Mouse (Mus musculus) heart, postnatal 36 days (tissue): ENCODE data around the gene Plagl2. TPM values are rescaled to one million over a fixed set of nuclear protein-coding genes. Genes with fewer than 3 reads are reported as not detected.
A peak's percentile ranks its signal among the peaks of the same experiment; 100 is the strongest.
"Not testable (repeated sequence)": the region's sequence is repeated elsewhere in the genome, so short reads cannot be mapped to it uniquely, and the experiment has no call there.

Experiments
- DNase-seq, 2 experiments: peaks; one replicate each; pipeline ENCODE4 v3.0.0; 2021 to 2022
- intact Hi-C: fragments of 180-260 bp; cut with DNase I; formaldehyde crosslinking; loops from one replicate; pipeline ENCODE4 v1.15.1; 2025
- total RNA-seq, 2 experiments: library from RNA; stranded (reverse); gene quantifications; 2 replicates each; pipeline ENCODE4 v1.2.3; 2021

Plagl2 gene
- total RNA-seq, result 1 to 10 TPM; 4.0 to 4.2 TPM

DNA sequence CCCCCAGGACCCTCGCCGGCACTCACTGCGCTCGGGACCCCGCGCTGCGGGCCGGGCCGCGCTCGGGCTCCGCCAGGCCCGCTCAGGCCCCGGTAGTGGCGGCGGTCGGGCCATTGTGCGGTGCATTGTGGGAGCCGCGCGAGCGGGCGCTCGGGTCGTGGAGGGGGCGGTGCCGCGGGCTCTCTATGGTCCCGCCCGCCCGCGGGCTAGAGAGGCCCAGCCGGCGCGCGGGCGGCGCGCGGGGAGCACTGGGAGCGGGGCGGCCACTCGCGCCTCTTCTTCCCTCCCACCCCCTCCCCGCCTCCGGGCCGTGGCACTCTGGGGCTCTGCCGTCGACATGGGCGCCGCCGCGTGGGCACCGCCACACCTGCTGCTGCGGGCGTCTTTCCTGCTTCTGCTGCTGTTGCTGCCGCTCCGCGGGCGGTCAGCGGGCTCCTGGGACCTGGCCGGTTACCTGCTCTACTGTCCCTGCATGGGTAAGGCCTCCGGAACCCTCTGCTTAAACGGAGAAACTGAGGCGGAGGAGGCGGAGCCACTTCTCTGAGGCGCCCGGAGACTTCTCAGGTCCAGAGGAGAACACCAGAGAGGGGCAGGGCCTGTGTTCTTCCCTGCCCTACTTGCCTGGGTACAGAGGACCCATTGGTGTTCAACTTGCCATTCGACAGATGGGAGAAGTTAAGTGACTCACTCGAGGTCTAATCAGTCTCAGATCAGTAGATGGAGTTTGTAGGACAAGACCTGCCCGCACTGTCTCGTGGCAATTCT is at the start of gene Plagl2, which contains the start of gene Pofut1:
Gene Plagl2 (minus strand): TSS at position 177 of the 765 bp plus-strand sequence.
Gene Pofut1 (plus strand): TSS at position 284 of the 765 bp plus-strand sequence.
- peak; percentile 90 for DNase-seq
- intact Hi-C loops, result loop anchor here (2.0 to 5.0 kb wide), 4 partner anchors 81 to 206 kb away; partner anchors contain the start of gene Tm9sf4

DNA sequence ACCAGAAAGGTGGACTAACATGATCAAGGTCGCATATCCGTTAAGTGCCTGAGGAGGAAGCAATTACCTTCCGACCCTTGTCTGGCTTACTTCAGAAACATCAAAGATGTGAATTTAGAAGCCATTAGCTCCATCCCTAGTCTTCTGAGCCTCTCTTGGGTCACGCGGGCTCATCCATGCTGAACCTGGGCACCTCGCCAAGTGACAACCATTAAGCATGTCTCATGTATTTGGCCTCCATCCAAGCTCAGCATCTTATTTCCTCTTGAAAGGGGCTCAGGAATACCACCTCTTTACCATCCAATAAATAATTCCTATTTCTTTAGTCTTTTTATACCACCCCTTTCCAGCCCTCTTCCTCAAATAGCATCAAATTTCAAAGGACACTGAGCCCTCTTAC is 46.6 kb upstream of the Plagl2 start:
- DNase-seq, result no peak

DNA sequence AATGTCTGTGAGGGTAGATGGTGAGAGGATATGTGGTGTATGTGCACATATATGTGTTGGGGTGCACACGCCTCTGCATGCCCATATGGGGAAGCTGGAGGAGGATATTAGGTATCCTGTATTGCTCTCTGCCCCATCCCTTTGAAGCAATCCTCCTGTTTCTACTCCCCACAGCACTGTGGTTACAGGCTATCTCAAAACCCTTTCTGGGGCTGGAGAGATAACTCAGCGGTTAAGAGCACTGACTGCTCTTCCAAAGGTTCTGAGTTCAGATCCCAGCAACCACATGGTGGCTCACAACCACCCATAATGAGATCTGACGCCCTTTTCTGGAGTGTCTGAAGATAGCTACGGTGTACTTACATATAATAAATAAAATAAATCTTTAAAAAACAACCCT is 45.3 kb upstream of the Plagl2 start:
- intact Hi-C loops, result no loop called here
- DNase-seq, result no peak

More for the DNA sequence above, 46.6 kb upstream of the Plagl2 start:
- intact Hi-C loops, result no loop called here

DNA sequence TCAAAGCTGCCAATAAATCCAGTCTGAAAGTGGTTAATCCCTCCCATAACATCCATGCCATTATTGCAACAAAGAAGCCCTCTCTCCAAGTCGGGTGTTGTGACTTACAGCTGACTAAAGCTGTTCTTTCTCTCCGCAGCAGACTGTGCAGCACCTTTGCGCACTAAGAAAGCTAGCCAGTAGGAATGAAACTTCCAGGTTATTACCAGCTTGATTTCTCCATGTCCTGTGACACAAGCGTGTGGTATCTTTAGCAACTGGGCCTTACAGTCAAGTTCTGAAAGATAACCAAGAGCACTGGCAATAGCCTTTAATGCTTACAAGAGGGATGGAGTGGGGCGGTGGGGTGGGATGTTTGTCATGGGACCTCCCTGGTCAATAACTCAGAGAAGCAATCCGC is 42.7 kb upstream of the Plagl2 start:
- intact Hi-C loops, result no loop called here
- no peak for DNase-seq

DNA sequence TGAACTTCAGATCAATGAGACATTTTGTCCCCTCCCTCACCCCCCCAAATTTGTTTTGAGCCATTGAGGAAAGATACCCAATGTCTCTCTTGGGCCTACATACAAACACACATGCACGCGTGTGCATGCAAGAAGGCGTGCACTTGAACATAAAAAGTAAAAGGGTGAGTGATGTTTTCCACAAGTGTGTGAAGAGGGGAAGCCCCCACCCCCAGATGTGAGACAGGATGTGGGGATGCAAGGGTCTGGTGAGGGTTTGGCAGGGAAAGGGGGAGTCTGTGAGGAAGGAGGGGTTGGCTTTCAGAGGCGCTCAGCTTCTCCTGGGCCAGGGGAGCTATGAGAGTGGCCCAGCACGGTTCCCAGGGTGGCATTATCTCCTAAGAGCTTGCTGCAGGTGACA is 37.1 kb upstream of the Plagl2 start:
- intact Hi-C loops, result no loop called here

DNA sequence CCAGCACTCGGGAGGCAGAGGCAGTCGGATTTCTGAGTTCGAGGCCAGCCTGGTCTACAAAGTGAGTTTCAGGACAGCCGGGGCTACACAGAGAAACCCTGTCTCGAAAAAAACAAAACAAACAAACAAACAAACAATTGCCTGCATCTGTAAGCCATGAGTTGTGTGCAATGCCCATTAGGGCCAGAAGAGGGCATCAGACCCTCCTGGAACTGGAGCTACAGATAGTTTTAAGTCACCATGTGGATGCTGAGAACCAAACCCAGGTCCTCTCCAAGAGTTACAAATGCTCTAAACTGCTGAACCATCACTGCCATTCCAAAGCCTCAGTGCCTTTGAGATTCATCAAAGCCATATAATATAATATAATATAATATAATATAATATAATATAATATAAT is 35.6 kb upstream of the Plagl2 start:
- DNase-seq, intact Hi-C loops: not testable (repeated sequence)

More for the DNA sequence above, 37.1 kb upstream of the Plagl2 start:
- DNase-seq, result no peak

DNA sequence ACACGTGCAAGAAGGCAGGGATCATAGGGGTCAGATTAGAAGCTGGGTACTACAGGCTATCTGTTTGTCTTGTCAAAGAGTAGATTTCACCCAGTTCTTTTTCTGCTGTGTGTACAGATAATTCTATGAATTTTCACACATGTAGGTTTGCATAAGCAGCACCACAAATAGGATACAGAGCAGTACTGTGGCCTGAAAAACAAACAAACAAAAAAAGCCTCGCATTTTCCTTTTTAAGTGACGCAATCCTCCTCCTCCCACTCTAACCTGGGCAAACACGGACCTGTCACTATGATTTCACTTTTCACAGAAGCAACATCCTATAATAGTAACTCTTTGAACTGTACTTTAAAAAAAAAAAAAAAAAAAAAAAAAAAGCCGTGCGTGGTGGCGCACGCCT is 35.2 kb upstream of the Plagl2 start:
- DNase-seq, result no peak
- intact Hi-C loops, result no loop called here

DNA sequence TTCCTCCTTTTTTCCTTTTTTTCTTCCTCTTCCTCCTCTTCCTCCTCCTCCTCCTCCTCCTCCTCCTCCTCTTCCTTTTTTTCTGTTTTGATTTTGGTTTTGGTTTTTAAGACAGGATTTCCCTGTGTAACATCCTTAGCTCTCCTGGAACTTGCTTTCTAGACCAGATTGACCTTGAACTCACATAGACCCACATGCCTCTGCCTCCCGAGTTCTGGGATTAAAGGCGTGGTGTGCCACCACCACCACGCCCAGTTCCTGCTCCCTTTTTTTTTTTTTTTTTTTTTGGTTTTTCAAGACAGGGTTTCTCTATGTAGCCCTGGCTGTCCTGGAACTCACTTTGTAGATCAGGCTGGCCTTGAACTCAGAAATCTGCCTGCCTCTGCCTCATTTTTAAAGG is 34.4 kb upstream of the Plagl2 start:
- DNase-seq, intact Hi-C loops: not testable (repeated sequence)

DNA sequence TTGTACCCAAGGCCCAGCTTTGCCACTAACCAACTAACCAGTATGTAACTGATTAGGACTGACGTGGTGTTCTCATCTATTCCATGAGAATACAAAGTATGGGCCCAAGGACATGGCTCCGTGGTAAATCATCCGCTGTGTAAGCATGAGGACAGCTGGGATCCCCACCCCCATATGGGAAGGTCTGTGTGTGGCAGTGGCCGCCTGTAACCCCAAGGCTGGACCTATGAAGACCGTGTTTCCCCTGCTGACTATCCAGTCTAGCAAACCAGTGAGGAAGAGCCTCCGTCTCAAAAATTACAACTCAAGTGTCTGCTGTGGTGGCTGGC is 33.7 kb upstream of the Plagl2 start:
- intact Hi-C loops, result no loop called here
- DNase-seq, result no peak

DNA sequence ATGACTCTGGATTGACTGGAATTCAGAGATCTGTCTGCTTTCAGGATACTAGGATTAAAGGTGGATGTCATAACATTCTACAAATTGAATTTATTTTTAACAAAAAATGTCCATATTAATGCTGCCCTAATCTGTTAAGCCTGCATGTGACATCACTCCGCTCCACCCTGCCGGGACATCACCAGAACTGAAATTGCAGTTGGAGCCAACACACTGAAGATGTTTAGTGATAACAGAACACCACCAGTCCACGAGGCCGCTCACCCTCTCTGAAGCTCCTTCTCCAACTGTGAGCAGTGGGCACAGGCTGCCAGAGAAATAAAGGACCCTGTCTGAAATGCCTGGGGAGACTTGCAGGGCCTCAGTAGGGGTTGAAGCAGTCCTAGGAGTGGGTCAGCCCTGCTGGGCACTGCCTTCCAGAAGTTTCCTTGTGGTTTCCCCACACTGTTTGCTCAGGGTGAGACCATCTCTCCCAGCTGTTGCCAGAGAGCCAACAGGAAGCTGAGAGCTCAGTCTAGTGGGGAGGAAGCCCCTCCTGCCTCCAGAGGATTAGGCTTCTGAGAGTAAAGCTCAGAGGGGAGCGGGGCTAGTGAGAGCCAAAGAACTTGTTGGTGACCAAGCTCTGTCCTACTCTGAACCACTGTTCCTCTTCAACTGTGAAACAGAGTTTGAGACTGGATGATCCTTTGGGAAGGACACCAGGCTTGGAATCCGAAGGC is 33.1 kb upstream of the Plagl2 start:
- DNase-seq, intact Hi-C loops: not testable (repeated sequence)

DNA sequence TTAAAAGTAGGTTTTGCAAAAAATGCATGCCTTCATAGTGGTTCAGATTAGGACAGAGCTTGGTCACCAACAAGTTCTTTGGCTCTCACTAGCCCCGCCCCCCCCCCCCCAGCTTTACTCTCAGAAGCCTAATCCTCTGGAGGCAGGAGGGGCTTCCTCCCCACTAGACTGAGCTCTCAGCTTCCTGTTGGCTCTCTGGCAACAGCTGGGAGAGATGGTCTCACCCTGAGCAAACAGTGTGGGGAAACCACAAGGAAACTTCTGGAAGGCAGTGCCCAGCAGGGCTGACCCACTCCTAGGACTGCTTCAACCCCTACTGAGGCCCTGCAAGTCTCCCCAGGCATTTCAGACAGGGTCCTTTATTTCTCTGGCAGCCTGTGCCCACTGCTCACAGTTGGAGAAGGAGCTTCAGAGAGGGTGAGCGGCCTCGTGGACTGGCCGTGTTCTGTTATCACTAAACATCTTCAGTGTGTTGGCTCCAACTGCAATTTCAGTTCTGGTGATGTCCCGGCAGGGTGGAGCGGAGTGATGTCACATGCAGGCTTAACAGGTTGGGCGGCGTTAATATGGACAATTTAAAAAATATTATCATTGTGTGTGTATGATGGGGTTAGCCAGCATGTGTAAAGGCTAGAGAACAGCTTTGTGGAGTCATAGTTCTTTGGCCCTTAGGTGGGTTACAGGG is 29.1 kb upstream of the Plagl2 start:
- intact Hi-C loops, DNase-seq: not testable (repeated sequence)

DNA sequence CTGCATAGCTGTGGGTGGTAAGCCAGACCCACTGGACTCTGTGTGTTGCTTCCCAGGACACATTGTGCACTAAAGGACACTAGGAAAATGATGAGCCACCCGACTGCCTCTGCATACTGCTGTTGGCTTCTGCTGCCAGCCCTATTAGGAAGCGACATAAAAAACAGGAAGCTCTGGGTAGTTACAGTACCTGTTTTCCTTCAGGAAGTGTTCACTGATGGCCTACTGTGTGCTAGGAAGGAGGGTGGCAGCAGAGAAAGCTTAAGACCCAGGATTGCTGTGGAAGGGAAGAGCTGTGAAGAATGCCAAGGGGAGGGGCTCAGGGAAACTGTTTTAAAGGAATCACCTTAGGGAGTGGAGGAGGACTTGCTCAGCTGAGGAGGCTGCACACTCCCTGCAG is 26.1 kb upstream of the Plagl2 start:
- DNase-seq, result no peak
- intact Hi-C loops, result no loop called here

DNA sequence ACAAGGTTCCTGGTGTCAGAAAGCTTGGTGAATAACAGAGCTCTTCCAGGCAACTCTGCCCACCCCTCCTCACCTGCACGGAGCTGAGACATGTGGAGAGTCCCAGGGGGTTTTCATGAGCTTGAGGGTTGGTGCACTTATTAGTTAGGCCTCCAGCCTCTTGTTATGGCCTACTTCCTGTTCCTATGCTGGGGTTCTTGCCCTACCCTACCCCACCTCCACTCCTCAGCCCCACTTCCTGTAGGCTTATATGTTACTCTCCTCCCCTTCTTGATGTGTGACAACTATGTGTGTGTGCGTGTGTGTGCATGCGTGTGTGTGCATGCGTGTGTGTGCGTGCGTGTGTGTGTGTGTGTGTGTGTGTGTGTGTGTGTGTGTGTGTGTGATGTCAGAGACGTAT is 21.8 kb upstream of the Plagl2 start:
- intact Hi-C loops, result no loop called here
- no peak for DNase-seq

DNA sequence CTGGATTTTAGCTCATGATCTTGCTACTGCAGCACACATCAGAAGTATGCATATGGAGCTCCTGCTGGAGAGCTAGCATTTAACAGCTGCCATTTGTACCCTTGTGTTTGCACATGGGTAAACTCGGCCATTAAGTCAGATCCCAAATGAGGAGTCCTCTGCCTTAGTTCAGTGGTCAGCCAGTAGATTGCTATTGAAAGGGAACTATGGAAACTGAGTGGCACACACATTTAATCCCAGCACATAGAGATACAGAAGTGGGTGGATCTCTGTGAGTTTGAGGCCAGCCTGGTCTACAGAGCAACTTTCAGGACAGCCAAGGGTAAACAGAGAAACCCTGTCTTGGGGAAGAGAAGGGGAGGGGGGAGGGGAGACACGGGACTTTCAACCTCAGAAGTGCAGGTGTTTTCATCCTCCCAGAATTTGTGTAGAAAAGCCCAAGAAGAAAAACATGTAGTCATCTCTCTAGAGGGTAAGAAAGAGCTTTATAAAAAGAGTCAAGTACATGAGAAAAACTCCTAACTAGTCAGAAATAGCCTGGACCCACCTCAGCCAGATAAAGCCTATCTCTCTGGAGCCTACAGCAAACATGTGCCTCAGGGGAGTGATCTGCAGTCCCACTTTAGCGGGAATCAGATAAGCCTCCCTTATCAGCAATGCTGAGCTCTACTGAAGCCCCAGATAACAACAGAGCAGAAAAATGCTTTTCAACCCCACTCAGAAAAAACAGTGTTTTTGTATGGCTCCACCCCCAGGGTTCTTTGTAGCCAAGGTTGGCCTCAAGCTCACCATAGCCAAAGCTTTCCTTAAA is 18.8 kb upstream of the Plagl2 start:
- no peak for DNase-seq
- intact Hi-C loops, result no loop called here

DNA sequence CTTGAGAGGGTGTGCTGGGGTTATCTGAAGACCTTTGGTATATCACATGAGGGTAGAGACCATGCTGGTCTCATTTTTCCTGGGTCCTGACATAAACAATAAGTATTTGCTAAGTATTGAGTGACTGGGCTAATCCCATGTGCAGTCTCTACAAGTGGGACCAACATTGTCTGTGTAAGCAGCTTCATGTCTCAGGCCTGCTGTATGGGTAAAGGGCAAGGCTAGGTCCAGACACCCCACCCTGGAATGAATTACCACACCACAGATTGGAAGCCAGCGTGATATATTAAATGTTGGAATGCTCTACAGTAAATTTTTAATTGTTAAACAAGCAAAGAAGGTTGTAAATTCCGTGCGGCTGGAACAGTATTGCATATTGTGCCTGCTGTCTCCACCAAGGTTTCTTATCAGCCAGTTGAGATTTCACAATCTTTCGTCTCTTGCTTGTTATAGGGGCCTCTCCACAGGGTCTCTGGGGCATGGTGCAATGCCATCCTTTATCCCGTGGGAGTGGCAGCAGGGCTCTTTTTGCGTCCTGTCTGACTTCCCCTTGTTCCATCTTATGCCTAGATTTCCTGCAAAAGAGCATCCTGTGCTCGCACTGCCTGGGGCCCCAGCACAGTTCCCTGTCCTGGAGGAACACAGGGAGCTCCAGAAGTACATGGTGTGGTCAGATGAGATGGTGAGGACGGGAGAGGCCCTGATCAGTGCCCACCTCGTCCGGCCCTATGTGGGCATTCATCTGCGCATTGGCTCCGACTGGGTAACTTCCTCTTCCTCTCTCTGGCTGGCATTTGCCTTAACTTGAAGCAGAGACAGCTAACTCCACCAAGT is 18.0 kb upstream of the Plagl2 start:
- DNase-seq, result peak in 1 of 2 experiments; percentile 6
- intact Hi-C loops, result no loop called here

DNA sequence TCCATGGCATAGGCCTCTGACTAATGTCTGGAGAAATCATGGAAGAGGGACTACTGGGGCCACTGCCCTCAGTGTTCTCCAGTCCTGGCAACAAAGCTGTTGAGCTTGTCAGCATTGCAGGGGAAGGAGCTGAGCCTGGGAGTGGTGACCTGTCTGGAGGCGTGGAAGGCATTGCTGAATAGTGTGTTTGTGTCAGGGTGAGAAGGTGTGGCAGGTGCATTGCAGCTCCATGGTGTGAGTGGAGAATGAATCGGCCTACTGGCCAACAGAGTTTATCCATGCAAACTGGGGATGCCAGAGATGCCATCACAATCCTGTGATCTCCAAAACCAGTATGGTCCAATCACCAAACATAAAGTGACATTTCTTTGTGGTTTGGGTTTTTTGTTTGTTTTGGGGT is 15.4 kb upstream of the Plagl2 start:
- no peak for DNase-seq
- intact Hi-C loops, result no loop called here

DNA sequence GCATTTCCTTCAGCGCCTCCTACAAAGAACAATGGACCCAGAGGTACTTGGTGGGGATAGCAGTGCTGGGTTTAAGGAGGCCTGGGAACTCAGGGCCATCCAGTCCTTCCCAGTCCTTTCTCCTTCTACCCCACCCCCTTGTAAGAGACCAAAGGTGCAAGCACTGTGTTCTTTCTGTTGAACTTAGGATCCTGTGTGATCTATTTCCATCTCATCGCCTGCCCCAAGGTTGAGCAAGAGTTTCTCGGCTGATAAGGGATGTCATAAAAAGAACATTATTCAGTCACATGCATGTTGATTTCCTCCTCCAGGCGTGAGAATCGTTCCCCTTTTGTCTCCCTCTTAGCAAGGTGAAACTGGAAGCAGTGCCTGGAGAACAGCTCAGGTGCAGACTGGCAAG is 8.5 kb upstream of the Plagl2 start:
- intact Hi-C loops, result no loop called here
- DNase-seq, result no peak

DNA sequence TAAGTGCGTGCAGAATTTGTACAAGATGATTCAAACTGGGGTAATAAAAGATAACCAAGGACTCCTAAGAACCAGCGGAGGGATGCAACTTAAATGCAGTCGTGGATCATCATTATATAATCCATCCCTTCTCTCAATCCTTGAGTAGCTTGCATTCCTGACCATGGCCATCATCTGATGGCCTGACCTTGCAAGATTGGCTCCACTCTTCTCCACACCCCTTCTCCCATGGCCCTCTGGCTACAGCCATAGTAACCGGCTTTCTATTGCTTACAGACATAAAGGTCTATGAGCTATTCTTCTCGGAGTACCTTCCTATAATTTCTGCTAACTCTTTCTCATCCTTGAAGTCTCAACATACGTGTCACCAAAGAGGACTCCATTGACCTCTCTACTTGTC is 930 bp upstream of the Plagl2 start:
- intact Hi-C loops, result loop anchor here (5.0 kb wide), 3 partner anchors 95 to 205 kb away; no protein-coding TSS in a partner anchor
- no peak for DNase-seq

DNA sequence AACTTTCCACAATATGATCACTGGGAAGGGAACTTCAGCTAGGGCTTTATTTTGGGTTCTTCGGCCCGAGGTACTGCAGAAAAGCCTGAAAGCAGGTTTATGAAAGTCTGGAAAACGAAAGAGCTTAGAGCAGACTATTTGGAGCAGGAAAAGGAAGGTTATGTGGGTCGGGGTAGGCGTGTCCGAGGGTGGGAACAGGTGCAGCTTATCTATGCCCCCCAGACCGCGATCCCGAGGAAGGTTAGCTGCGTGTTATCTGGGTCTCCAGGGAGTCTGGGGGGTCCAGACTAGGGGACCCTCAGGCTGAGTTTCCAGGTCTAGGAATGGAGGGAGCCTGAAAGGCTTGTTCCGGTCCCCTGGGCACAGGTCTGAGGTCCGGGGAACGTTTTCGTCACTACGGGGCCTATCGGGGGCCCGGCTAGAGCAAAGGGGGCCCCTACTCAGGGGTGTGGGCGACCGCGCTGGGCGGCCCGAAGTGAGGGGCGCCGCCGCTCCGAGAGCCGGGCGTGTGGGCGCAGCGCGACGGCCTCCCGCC is 458 bp downstream of the Plagl2 start:
- no peak for DNase-seq
- intact Hi-C loops, result loop anchor here (2.0 to 5.0 kb wide), 4 partner anchors 80 to 207 kb away; partner anchors contain the start of gene Tm9sf4
